Mouse (Mus musculus): ENCODE measurements at regions not wholly inside any gene's neighbourhood (a gene's known extent, or its start where the extent isn't known, plus 50 kb on each side); places are given as distances from the start of the nearest gene placed in this dataset.

- TF ChIP-seq POLR2A (IDR thresholded peaks at IDR 0.05; ENCODE audit: low read depth, low read length) (no peak), CTCF (IDR thresholded peaks at IDR 0.05; ENCODE audit: extremely low read depth, insufficient read depth, insufficient read length, insufficient replicate concordance) (no peak)
These were observed 237.6 kb upstream of the Btg1 start for GRCm38 (mm10) chr10:96379016-96379771.

Data from spleen, adult 2 months (tissue).